Mouse (Mus musculus): ENCODE results near the gene Rreb1. TPM values are rescaled to one million over a fixed set of nuclear protein-coding genes. Genes with fewer than 3 reads are reported as not detected.

The Rreb1 gene
- polyA plus RNA-seq, 1 experiment = 11.9 TPM

DNA sequence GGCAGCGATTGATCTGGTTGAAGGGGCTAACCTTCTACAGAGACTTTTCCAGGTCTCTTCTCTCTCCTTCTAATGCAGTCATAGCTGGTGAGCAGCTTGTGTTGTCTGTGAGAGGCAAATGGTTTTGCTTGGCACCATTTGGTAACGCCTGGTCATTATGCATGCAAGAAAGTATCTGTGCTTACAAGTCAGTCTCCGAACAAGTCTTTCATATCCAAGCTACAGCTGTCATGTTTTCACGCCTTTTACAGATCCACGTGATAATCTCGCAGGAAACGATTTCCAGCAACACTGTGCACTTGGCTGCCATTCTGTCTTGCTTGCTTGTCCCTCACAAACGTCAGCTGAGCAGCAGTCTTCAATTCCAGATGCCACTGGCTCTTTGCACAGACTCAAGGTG, 191.8 kb downstream of the Rreb1 start:
- no peak for DNase-seq (ENCODE audit: low spot score)

DNA sequence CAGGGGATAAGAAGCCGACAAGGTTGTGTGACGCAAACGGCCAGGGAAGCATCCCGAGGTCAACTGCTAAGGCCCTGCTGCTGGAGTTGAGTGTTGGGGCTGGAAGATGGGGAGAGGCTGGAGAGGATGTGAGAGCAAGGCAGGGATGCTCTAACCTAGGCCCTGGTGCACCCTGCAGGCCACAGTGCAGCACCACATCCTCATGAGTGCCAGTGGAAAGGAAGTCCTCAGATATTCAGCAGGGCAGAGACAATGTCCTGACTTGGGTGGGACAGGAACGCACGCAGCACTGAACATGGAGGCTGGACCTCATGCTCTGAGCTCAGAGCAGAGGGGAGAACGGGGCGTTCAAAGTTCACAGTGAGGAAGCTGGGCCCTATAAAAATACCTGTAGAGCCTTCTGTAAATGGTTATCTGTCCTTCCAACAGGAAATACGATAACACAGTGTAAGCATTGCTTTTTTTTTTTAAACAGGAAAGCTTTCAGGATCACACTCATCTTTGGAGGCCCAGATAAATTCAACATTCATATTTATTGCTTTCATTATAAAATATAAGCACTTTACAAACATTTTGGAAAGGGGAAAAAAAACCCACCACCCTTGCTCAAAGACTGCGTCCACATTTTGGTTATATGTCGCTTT, 192.8 kb downstream of the Rreb1 start:
- no peak for DNase-seq (ENCODE audit: low spot score)

DNA sequence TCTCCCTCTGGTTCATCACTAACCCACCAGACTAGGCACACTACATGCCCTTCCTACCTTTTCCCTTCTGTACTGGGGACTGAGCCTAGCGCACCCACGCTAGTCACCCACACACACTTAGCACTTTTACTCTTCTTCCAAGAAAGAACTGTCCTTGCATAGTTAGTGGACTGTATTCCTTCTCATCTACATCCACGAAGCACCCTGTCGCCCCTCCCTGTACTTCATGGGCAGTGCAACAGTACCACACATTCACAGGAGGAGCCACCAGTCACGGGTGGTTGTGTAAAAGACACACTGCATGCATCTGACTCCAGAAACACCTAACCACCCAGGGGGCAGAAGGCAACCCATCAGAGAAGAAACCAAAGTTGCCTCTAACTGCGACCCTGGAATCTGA, 195.8 kb downstream of the Rreb1 start:
- DNase-seq (ENCODE audit: low spot score) = no peak

GRCm38 (mm10) chr13:37974731-37975130, 196.5 kb downstream of the Rreb1 start:
- DNase-seq (ENCODE audit: low spot score) = no peak

- DNase-seq (ENCODE audit: low spot score) = no peak
These were observed 201.3 kb downstream of the Rreb1 start for GRCm38 (mm10) chr13:37979506-37979905.

- no peak for DNase-seq (ENCODE audit: low spot score)
These were observed 202.1 kb downstream of the Rreb1 start for GRCm38 (mm10) chr13:37980346-37980745.

DNA sequence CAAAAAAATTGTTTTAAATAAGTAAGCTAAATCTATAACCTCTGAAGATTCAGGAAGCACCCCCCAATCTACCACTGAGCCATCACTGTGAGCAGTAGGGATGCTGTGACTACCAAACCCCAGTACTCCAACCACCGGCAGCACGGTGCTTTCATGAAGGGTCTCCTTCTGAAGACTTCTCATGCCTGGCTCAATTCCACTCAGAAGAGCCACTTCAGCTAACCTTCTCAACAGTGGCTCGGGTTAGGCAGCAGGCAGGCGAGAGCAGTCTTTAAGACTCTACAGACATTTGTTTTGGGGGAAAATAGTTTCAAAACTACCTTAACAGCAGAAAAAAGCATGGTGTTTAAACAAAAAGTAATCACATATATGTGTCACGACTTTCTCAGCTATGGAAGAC, 202.9 kb downstream of the Rreb1 start:
- no peak for DNase-seq (ENCODE audit: low spot score)

DNA sequence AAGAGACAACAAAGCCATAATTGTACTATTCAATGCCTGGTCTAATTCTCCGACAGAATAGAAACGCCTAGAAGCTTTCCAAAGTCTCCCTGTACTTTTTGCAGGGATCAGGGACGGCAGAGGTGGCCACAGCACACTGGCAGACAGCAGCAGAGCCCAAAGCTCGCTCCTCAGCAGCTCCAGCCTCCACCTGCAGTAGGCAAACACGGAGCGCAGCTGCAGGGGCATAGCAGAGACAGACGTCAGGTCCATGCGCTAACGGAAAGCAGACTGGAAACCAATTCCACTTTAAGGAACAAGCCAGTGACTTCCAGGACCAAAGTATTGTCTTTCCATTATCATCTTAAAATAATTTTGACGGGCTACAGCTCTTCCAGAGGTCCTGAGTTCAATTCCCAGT, 208.0 kb downstream of the Rreb1 start:
- no peak for DNase-seq (ENCODE audit: low spot score)

DNA sequence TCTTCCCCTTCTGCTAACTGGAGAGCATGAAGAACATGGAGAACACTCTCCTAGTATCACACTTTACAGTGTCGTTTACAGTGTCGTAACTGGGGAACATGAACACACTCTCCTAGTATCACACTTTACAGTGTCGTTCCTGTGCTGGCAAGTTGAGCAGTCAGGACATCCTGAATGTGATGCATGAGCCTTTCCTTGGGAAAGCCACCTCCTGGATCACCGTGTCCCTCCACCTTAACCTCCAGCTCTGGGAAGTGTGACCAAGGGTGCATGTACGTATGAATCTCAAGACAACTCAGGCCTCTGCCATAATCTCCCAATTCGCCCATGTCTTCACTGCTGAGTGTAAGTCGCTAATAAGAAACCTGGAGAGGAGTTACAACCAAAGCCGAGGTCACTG, 211.5 kb downstream of the Rreb1 start:
- DNase-seq (ENCODE audit: low spot score) = no peak

GRCm38 (mm10) chr13:37992638-37993371, 214.6 kb downstream of the Rreb1 start:
- DNase-seq (ENCODE audit: low spot score) = no peak

- DNase-seq (ENCODE audit: low spot score) = no peak
These were observed 215.1 kb downstream of the Rreb1 start for GRCm38 (mm10) chr13:37993376-37993703.

- DNase-seq (ENCODE audit: low spot score) = peak; percentile 90
These were observed 215.7 kb downstream of the Rreb1 start, which contains the start of gene Ssr1 for GRCm38 (mm10) chr13:37993704-37994404. Gene Ssr1, minus strand, starts transcription at chr13:37994217.

GRCm38 (mm10) chr13:37994405-37994749, 216.2 kb downstream of the Rreb1 start:
- no peak for DNase-seq (ENCODE audit: low spot score)

- no peak for DNase-seq (ENCODE audit: low spot score)
These were observed 221.5 kb downstream of the Rreb1 start for GRCm38 (mm10) chr13:37999713-38000112.

Other genes with a start within 250 kb of the Rreb1 start
- 24.4 and 27.2 TPM in 2 replicates for gene Ssr1, start 215.8 kb downstream of the Rreb1 start, polyA plus RNA-seq (2012; rRNA removed)

All from urinary bladder, adult 2 months (tissue).